Comparison of ENCODE assay signal across 13 mouse cellular contexts in the genomic region with DNA sequence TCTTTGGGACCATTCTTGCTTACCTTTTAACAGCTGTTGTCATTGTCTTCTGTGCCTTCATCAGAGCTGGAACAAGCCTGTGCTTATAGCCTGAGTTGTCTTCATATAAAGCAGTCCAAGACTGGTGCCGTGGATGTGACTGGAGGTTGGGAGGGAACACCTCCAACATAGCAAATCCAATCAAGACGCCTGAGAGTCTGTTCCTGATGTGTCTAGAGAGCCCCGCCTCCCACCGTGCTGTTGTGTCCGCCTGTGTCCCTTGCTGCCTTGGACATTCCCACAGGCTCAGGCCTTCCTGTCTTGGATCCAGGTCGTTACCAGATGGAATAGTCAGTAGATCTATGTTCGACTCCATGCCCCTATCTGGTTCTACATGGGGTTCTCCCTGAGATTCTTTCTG.
"Had no signal": no experiment of that assay in that cellular context is flagged by ENCODE, and none has a peak within 500 bp of the region (broad histone marks: within the 10 kb centered on the region; RNA-seq: fewer than 3 reads in every experiment).

No protein-coding gene starts in this region.

- H3K9ac ChIP-seq: kidney, embryonic 15.5 days; limb, embryonic 15.5 days; liver, embryonic 12.5 days; lung, embryonic 14.5 days; midbrain, embryonic 12.5 days had no signal

- H3K4me3 ChIP-seq: kidney, embryonic 15.5 days; limb, embryonic 15.5 days; liver, embryonic 12.5 days; midbrain, embryonic 12.5 days had no signal

- DNase-seq: kidney, postnatal 14 days; layer of hippocampus, postnatal 36 days; lung, embryonic 14.5 days; lung, postnatal 10 days; lung, postnatal 4 days; right cerebral cortex, adult 18-20 months; right cerebral cortex, postnatal 25 days; thymus, postnatal 36 days had no signal

- H3K27ac ChIP-seq: kidney, embryonic 15.5 days; liver, embryonic 12.5 days; midbrain, embryonic 12.5 days had no signal

- H3K4me2 ChIP-seq: kidney, embryonic 15.5 days; limb, embryonic 15.5 days; liver, embryonic 12.5 days; lung, embryonic 14.5 days; midbrain, embryonic 12.5 days had no signal

- H3K36me3 ChIP-seq: midbrain, embryonic 12.5 days had no signal

- H3K27me3 ChIP-seq: kidney, embryonic 15.5 days; limb, embryonic 15.5 days; liver, embryonic 12.5 days; midbrain, embryonic 12.5 days had no signal

- H3K9me3 ChIP-seq: kidney, embryonic 15.5 days; limb, embryonic 15.5 days; liver, embryonic 12.5 days; midbrain, embryonic 12.5 days had no signal

- ATAC-seq: liver, embryonic 12.5 days; midbrain, embryonic 16.5 days had no signal
